Mouse (Mus musculus) left cerebral cortex, adult 2 months (tissue): ENCODE results near the gene Chrnb1. TPM values are rescaled to one million over a fixed set of nuclear protein-coding genes. Genes with fewer than 3 reads are reported as not detected.

Experiments used
- DNase-seq, 2 experiments: peaks; one replicate each; pipeline ENCODE4 v3.0.0; 2021 to 2022; ENCODE audit warnings: low spot score in 2 of 2, mixed read lengths in 1 of 2; ENCODE audit errors: extremely low spot score in 1 of 2
- H3K27ac ChIP-seq: fragments of 200-600 bp; 2 replicates; pipeline ENCODE4 v1.8.1; 2022
- H3K4me3 ChIP-seq: fragments of 200-600 bp; 2 replicates; pipeline ENCODE4 v1.8.1; 2022
- CTCF ChIP-seq: fragments of 200-600 bp; IDR thresholded peaks from 2 replicates; pipeline ENCODE4 v1.8.1; 2022; ENCODE audit warnings: antibody characterized with exemption, mild to moderate bottlenecking, moderate library complexity
- intact Hi-C: fragments of 180-260 bp; cut with DNase I; formaldehyde crosslinking; loops from one replicate; pipeline ENCODE4 v1.15.1; 2025
- long read RNA-seq, 2 experiments: library from polyadenylated mRNA; stranded (forward); transcript quantifications; one replicate each; pipeline ENCODE4 v2.0.0; 2021; ENCODE audit warnings: borderline mapping rate in 2 of 2
- total RNA-seq, 2 experiments: library from RNA; stranded (reverse); gene quantifications; 2 replicates each; pipeline ENCODE4 v1.2.3; 2021

Chrnb1 gene
- 1 to 10 TPM; 1.0 to 1.4 TPM for total RNA-seq
- long read RNA-seq, experiment 1: 0 reads
- long read RNA-seq, experiment 2, partial matches to known transcripts: 0 of 6 reads
- long read RNA-seq, experiment 2, other reads (novel, unspliced or antisense): 6 of 6 reads

DNA sequence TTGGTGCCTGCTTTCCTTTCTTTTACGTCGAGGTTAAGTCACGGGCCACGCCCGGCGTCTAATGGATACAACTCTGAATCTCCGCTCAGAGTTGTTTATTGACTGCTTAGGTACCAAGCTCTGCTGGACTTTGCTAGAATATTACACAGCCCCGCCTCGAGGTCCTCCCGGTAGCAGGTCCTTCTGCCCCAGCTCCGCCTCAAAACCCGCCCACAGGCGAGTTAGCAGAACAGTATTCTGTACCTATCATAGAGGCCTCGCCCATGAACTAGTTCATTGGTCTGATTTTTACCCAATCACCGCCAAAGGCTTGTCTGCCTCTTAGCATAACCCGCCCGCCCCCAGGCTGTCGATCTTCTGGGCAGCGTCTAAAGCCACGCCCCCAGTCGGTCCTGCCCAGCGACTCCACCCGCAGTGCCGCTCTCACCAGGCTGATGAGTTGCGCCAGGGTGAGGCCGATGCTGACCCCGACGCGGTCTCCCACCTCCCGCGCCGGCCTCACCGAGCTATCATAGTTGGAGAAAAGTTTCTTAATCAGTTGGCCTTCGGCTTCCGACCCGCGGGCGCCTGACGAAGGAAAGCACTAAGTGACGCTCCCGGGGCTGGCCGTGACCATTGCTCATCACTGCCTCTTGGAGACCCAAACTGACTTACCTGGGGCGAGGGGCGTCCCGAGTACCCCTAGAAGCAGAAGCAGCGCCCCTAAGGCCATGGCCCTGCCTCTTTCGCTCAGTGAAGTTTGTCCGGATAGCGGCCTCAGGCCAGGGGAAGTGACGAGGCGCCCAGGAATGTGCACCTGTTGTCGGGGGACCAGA lies at the start of gene Chrnb1:
Chrnb1 (minus strand) TSS at position 776 of the 815 bp plus-strand sequence.
- no peak; the same call in 1 of the 2 replicates for TF ChIP-seq CTCF
- Histone ChIP-seq H3K27ac (peak within 1 kb of the TSS; percentile 64), H3K4me3 (peak within 1 kb of the TSS; percentile 46)
- DNase-seq: peak; percentile 79 to 88
- intact Hi-C loops: no loop called here

DNA sequence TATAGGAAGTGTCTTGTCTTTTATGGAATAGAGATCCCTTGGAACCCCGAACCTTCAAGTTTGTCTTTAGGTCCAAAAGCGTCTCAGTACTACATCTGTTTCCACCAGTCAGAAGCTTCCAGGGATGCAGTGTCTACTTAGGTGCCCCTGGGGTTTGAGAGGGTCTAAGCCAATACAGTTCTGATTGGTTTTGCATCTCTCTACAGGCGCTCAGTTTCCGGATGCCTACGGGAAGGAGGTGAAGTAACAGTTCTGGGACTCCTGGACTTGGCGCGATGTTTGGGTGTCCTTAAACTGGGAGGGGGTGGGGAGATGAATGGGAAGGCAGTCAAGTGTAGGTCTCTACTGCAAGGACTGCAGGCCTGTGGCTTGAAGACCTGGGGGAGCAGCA lies 43.0 kb upstream of the Chrnb1 start:
- DNase-seq: no peak
- no peak for TF ChIP-seq CTCF
- intact Hi-C loops: loop anchor here (5.0 kb wide), 2 partner anchors 64 to 156 kb away; partner anchors contain the start of genes 2810408A11Rik, Neurl4 and Senp3
- Histone ChIP-seq H3K27ac (peak overlapping the region; percentile 94), H3K4me3 (peak overlapping the region; percentile 67)

GRCm38 (mm10) chr11:69837952-69838713 lies 42.4 kb upstream of the Chrnb1 start, which contains the start of gene Tmem256:
Gene Tmem256 (plus strand): TSS chr11:69838514.
- intact Hi-C loops: loop anchor here (2.0 to 5.0 kb wide), 4 partner anchors 35 to 156 kb away; partner anchors contain the start of genes 2810408A11Rik, Neurl4 and Senp3
- TF ChIP-seq CTCF: no peak
- H3K27ac ChIP-seq: peak within 1 kb of the TSS; percentile 95
- H3K4me3 ChIP-seq: peak within 1 kb of the TSS; percentile 67
- peak; percentile 93 to 95 for DNase-seq

DNA sequence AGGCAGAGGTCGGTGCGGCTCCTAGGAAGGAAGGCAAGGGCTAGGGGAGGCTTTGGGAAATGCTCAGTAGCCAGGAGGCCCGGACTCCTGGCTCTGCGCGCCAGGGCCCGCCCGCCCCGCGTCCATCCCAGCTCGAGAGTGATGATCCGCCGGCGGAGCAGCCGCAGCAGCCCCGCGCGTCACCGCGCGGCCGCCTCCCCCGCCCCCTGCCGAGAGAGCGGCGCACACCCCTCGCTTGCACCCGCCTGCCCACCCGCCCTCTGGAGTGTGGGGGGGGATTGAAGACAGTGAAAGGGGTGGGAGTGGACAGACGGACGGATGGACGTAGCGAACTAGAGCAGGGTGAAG lies 41.8 kb upstream of the Chrnb1 start, which contains the start of gene Nlgn2:
Nlgn2 (minus strand) TSS at position 181 of the 348 bp plus-strand sequence.
- peak within 1 kb of the TSS; percentile 95 for H3K27ac ChIP-seq
- TF ChIP-seq CTCF: no peak; the same call in 1 of the 2 replicates
- peak within 1 kb of the TSS; percentile 67 for H3K4me3 ChIP-seq
- intact Hi-C loops: loop anchor here (2.0 to 5.0 kb wide), 4 partner anchors 35 to 155 kb away; partner anchors contain the start of genes 2810408A11Rik, Neurl4 and Senp3
- DNase-seq: peak in 1 of 2 experiments; percentile 82

DNA sequence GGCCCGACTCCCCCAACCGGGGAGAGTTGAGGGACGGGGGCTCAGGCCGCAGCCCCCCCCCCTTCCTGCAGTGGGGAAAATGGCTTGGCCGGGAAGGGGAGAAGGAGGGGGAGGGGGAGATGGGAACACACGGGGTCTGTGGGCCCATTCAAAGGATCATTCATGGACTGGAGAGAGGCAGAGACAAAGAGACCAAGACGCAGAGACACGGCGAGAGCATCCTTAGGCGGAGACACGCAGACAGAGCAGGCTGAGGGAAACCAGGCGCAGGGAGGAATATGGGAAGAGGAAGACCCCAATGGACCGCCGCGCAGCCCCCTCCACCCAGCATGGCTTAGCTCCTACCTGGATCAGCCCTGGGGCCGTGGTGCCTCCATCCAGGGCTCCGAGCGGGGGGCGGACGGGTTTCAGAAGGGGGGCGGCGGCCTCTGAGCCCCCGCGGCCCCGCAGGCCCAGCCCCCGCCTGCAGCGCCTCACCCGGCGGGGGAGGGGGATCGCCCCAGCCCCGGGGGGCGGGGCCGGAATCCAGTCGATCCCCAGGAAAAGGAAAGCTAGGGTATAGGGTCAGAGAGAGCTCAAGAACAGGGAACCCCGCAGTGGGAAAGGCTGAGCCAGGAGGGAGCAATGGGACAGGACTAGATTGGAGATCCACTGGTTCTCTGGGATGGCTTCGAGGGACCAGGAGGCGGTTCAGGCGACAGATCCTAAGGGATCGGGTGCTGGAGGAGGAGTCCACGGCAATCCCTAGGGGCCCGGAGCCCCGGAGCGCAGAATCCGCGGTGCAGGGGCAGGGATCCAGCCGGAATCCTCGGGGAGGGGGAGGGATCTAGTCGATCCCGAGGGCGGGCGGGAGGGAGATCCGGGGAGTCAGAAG lies 41.2 kb upstream of the Chrnb1 start:
- H3K27ac ChIP-seq: peak overlapping the region; percentile 95
- intact Hi-C loops: loop anchor here (1.0 to 5.0 kb wide), 5 partner anchors 34 to 155 kb away; partner anchors contain the start of genes 2810408A11Rik, Neurl4, Senp3 and Slc35g3

DNA sequence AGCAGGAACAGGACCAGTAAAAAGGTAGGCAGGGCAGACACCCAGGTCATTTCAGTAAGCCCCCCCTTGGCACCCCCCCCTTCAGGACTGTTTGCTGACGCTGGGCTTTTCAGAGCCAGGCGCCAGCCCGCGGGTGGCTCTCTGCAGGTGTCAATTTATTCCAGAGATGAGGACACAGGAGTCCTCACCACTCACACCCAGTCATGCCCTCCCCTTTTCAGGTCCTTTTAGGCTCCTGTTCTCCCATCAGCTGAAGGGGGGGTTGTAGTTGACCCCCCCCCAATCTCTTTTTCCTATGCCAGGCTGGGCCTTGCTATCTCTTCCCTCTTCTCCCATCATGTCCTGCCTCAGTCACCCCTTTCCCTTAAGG lies 40.2 kb upstream of the Chrnb1 start:
- no peak for DNase-seq
- peak overlapping the region; percentile 67 for H3K4me3 ChIP-seq
- intact Hi-C loops: loop anchor here (1.0 to 5.0 kb wide), 6 partner anchors 33 to 154 kb away; partner anchors contain the start of genes 2810408A11Rik, Neurl4, Senp3 and Slc35g3
- TF ChIP-seq CTCF: no peak
- peak overlapping the region; percentile 95 for H3K27ac ChIP-seq

More for the DNA sequence above, 41.2 kb upstream of the Chrnb1 start:
- DNase-seq: peak; percentile 59 to 62
- no peak for TF ChIP-seq CTCF
- H3K4me3 ChIP-seq: peak overlapping the region; percentile 67

GRCm38 (mm10) chr11:69835326-69835965 lies 39.7 kb upstream of the Chrnb1 start:
- DNase-seq: no peak
- Histone ChIP-seq H3K4me3 (peak overlapping the region; percentile 67), H3K27ac (peak overlapping the region; percentile 95)
- no peak for TF ChIP-seq CTCF
- intact Hi-C loops: loop anchor here (2.0 to 5.0 kb wide), 3 partner anchors 67 to 153 kb away; partner anchors contain the start of genes 2810408A11Rik, Neurl4 and Senp3

- peak overlapping the region; percentile 67 for H3K4me3 ChIP-seq
- TF ChIP-seq CTCF: no peak
- intact Hi-C loops: loop anchor here (2.0 kb wide), 1 partner anchor 67 kb away; no protein-coding TSS in a partner anchor
- peak in 1 of 2 experiments; percentile 38 for DNase-seq
- H3K27ac ChIP-seq: no peak overlapping the region
Observed at GRCm38 (mm10) chr11:69834001-69834549, 38.3 kb upstream of the Chrnb1 start.

- no peak for TF ChIP-seq CTCF
- H3K4me3 ChIP-seq: peak overlapping the region; percentile 67
- H3K27ac ChIP-seq: no peak overlapping the region
- DNase-seq: no peak
- intact Hi-C loops: no loop called here
Observed at GRCm38 (mm10) chr11:69833554-69833953, 37.8 kb upstream of the Chrnb1 start.

DNA sequence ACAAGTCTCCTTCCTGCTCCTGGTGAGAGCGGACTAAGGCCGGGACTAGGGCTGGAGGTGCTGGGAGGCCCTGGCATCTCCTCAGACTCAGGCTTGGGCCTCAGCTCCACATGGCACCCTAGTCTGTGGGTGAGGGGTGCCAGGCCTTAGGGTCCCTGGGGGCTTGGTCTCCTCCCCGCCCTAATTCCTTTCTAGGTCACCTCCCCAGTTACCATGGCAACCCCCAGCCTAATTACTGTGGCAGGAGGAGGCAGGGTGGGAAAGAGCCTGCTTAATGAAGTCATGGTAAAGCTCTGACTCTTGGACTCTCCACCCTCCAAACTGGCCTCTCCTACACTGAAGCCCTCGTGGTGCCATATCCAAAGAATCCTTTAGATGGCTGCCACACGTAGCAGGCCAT lies 33.1 kb upstream of the Chrnb1 start:
- intact Hi-C loops: no loop called here
- no peak for DNase-seq
- Histone ChIP-seq H3K27ac (no peak overlapping the region), H3K4me3 (no peak overlapping the region)
- no peak for TF ChIP-seq CTCF
